Mouse (Mus musculus) MEL (cell line): Measurements from ENCODE around the gene Stt3b. TPM values are rescaled to one million over a fixed set of nuclear protein-coding genes. Genes with fewer than 3 reads are reported as not detected.

ENCODE experiments used
- DNase-seq: peaks from one replicate; pipeline ENCODE4 v3.0.0; 2011; ENCODE audit warnings: low read depth, low spot score
- H3K27ac ChIP-seq: 2 replicates; pipeline ENCODE4 v1.5.1; 2012; ENCODE audit warnings: low read depth, mild to moderate bottlenecking, control low read depth, low read length, moderate library complexity; ENCODE audit not compliant: control insufficient read depth
- H3K27me3 ChIP-seq, 2 experiments: fragments of 150-350 bp in 1 of 2; sonication (generic) in 1 of 2; 2 replicates each; pipeline ENCODE4 v1.6.1; 2012; ENCODE audit warnings: low read length in 2 of 2, mild to moderate bottlenecking in 2 of 2, improper control_type of control experiment in 1 of 2, moderate library complexity in 1 of 2; ENCODE audit not compliant: insufficient read depth in 2 of 2, control insufficient read depth in 1 of 2
- H3K36me3 ChIP-seq, 2 experiments: 2 replicates each; pipeline ENCODE4 v1.6.1; 2012 to 2014; ENCODE audit warnings: low read length in 2 of 2, improper control_type of control experiment in 1 of 2, inconsistent platforms in 1 of 2, mild to moderate bottlenecking in 1 of 2; ENCODE audit not compliant: insufficient read depth in 2 of 2, control insufficient read depth in 1 of 2
- H3K4me1 ChIP-seq, 2 experiments: fragments of 150-350 bp in 1 of 2; sonication (generic) in 1 of 2; 2 replicates each; pipeline ENCODE4 v1.6.1; 2012; ENCODE audit warnings: low read length in 2 of 2, improper control_type of control experiment in 1 of 2, mild to moderate bottlenecking in 1 of 2; ENCODE audit not compliant: insufficient read depth in 2 of 2, control insufficient read depth in 1 of 2
- H3K4me3 ChIP-seq, 2 experiments: fragments of 150-350 bp in 1 of 2; sonication (generic) in 1 of 2; 2 replicates each; pipeline ENCODE4 v1.5.1; 2012; ENCODE audit warnings: low read depth in 2 of 2, low read length in 2 of 2, mild to moderate bottlenecking in 2 of 2, moderate library complexity in 2 of 2, control low read depth in 1 of 2, improper control_type of control experiment in 1 of 2; ENCODE audit not compliant: control insufficient read depth in 1 of 2, insufficient read depth in 1 of 2
- H3K79me2 ChIP-seq: 2 replicates; pipeline ENCODE4 v1.6.1; 2012; ENCODE audit warnings: mild to moderate bottlenecking, low read length, moderate library complexity; ENCODE audit not compliant: control insufficient read depth, poor library complexity, insufficient read depth
- H3K9ac ChIP-seq: 2 replicates; pipeline ENCODE4 v1.6.1; 2012; ENCODE audit warnings: low read depth, mild to moderate bottlenecking, control low read depth, low read length, moderate library complexity; ENCODE audit not compliant: control insufficient read depth, poor library complexity, severe bottlenecking
- H3K9me3 ChIP-seq: fragments of 150-350 bp; sonication (generic); replicated peaks from 2 replicates; pipeline ENCODE4 v1.6.1; 2012; ENCODE audit warnings: mild to moderate bottlenecking, low read length, improper control_type of control experiment, moderate library complexity; ENCODE audit not compliant: insufficient read depth
- BHLHE40 ChIP-seq: IDR thresholded peaks from 2 replicates; pipeline ENCODE4 v1.6.1; 2012; ENCODE audit warnings: low read depth, mild to moderate bottlenecking, inconsistent platforms, low read length, improper control_type of control experiment, borderline replicate concordance
- CHD1 ChIP-seq: IDR thresholded peaks from 2 replicates; pipeline ENCODE4 v1.6.1; 2012; ENCODE audit warnings: low read depth, mild to moderate bottlenecking, inconsistent platforms, low read length, improper control_type of control experiment
- CTCF ChIP-seq, 3 experiments: IDR thresholded peaks in 2 of 3; conservative IDR thresholded peaks in 1 of 3; 2 replicates each; pipeline ENCODE4 v1.5.1; 2011 to 2012; ENCODE audit warnings: low read length in 3 of 3, low read depth in 2 of 3, mild to moderate bottlenecking in 2 of 3, improper control_type of control experiment in 1 of 3, inconsistent platforms in 1 of 3, mixed read lengths in 1 of 3, moderate library complexity in 1 of 3; ENCODE audit not compliant: control insufficient read depth in 1 of 3, insufficient read depth in 1 of 3, poor library complexity in 1 of 3, severe bottlenecking in 1 of 3
- GATA1 ChIP-seq: IDR thresholded peaks from 2 replicates; pipeline ENCODE4 v1.6.1; 2011; ENCODE audit warnings: low read depth, low read length, improper control_type of control experiment
- HCFC1 ChIP-seq: IDR thresholded peaks from 2 replicates; pipeline ENCODE4 v1.6.1; 2012; ENCODE audit warnings: low read depth, mild to moderate bottlenecking, inconsistent platforms, low read length, improper control_type of control experiment, moderate library complexity
- MAFK ChIP-seq: IDR thresholded peaks from 2 replicates; pipeline ENCODE4 v1.6.1; 2011; ENCODE audit warnings: low read depth, mild to moderate bottlenecking, low read length, improper control_type of control experiment, borderline replicate concordance
- MAX ChIP-seq: IDR thresholded peaks from 2 replicates; pipeline ENCODE4 v1.6.1; 2011; ENCODE audit warnings: low read length, improper control_type of control experiment
- MAZ ChIP-seq: IDR thresholded peaks from 2 replicates; pipeline ENCODE4 v1.6.1; 2012; ENCODE audit warnings: low read depth, mild to moderate bottlenecking, inconsistent platforms, low read length, improper control_type of control experiment
- MEF2A ChIP-seq: IDR thresholded peaks from 2 replicates; pipeline ENCODE4 v1.6.1; 2014; ENCODE audit warnings: low read depth, mild to moderate bottlenecking, inconsistent platforms, low read length, improper control_type of control experiment; ENCODE audit not compliant: poor library complexity, insufficient replicate concordance, severe bottlenecking; ENCODE audit errors: extremely low read depth
- MXI1 ChIP-seq: IDR thresholded peaks from 2 replicates; pipeline ENCODE4 v1.6.1; 2011; ENCODE audit warnings: mild to moderate bottlenecking, low read depth, low read length, improper control_type of control experiment
- MYC ChIP-seq: IDR thresholded peaks from 2 replicates; pipeline ENCODE4 v1.6.1; 2011; ENCODE audit warnings: low read depth, mild to moderate bottlenecking, low read length, improper control_type of control experiment, moderate library complexity
- NRF1 ChIP-seq: IDR thresholded peaks from 2 replicates; pipeline ENCODE4 v1.6.1; 2014; ENCODE audit warnings: low read depth, mild to moderate bottlenecking, inconsistent platforms, low read length, improper control_type of control experiment, moderate library complexity; ENCODE audit not compliant: poor library complexity, insufficient read depth, severe bottlenecking
- POLR2A ChIP-seq, 2 experiments: IDR thresholded peaks; 2 replicates each; pipeline ENCODE4 v1.6.1; 2011 to 2012; ENCODE audit warnings: low read length in 2 of 2, mild to moderate bottlenecking in 2 of 2, control low read depth in 1 of 2, improper control_type of control experiment in 1 of 2, low read depth in 1 of 2, moderate library complexity in 1 of 2; ENCODE audit not compliant: control insufficient read depth in 1 of 2, insufficient read depth in 1 of 2, poor library complexity in 1 of 2
- POLR2AphosphoS2 ChIP-seq: IDR thresholded peaks from 2 replicates; pipeline ENCODE4 v1.6.1; 2011; ENCODE audit warnings: low read length, improper control_type of control experiment
- POLR2AphosphoS5 ChIP-seq: IDR thresholded peaks from 2 replicates; pipeline ENCODE4 v1.6.1; 2012; ENCODE audit warnings: low read depth, borderline replicate concordance, mild to moderate bottlenecking, inconsistent platforms, low read length, moderate library complexity, mixed read lengths
- RAD21 ChIP-seq: IDR thresholded peaks from 2 replicates; pipeline ENCODE4 v1.6.1; 2011; ENCODE audit warnings: mild to moderate bottlenecking, low read depth, low read length, improper control_type of control experiment
- RCOR1 ChIP-seq: IDR thresholded peaks from 2 replicates; pipeline ENCODE4 v1.6.1; 2012; ENCODE audit warnings: low read depth, mild to moderate bottlenecking, inconsistent platforms, low read length, improper control_type of control experiment
- SIN3A ChIP-seq: IDR thresholded peaks from 2 replicates; pipeline ENCODE4 v1.6.1; 2012; ENCODE audit warnings: low read length, improper control_type of control experiment, inconsistent platforms
- SMC3 ChIP-seq: IDR thresholded peaks from 2 replicates; pipeline ENCODE4 v1.6.1; 2011; ENCODE audit warnings: low read depth, low read length, improper control_type of control experiment
- TAL1 ChIP-seq: IDR thresholded peaks from 2 replicates; pipeline ENCODE4 v1.6.1; 2012; ENCODE audit warnings: mild to moderate bottlenecking, inconsistent platforms, low read length, moderate library complexity, mixed read lengths
- TBP ChIP-seq: IDR thresholded peaks from 2 replicates; pipeline ENCODE4 v1.8.0; 2011; ENCODE audit warnings: low read depth, low read length, improper control_type of control experiment
- TCF12 ChIP-seq: IDR thresholded peaks from 2 replicates; pipeline ENCODE4 v1.6.1; 2014; ENCODE audit warnings: low read depth, mild to moderate bottlenecking, inconsistent platforms, low read length, improper control_type of control experiment, moderate library complexity
- USF1 ChIP-seq: IDR thresholded peaks from 2 replicates; pipeline ENCODE4 v1.6.1; 2014; ENCODE audit warnings: low read depth, mild to moderate bottlenecking, inconsistent platforms, low read length, improper control_type of control experiment, moderate library complexity
- ZMIZ1 ChIP-seq: IDR thresholded peaks from 2 replicates; pipeline ENCODE4 v1.6.1; 2012; ENCODE audit warnings: low read depth, mild to moderate bottlenecking, inconsistent platforms, low read length, improper control_type of control experiment, moderate library complexity
- polyA plus RNA-seq, 2 experiments: library from polyadenylated mRNA; stranded (reverse) in 1 of 2; unstranded in 1 of 2; fragments of >175 nt in 1 of 2; fragments of >200 nt in 1 of 2; gene quantifications; 2 replicates each; pipeline versions ENCODE4 v1.2.1 to v1.2.4; 2012; ENCODE audit warnings: low replicate concordance in 2 of 2, low read depth in 1 of 2; ENCODE audit not compliant: insufficient read length in 2 of 2, insufficient read depth in 1 of 2, missing spikeins in 1 of 2
- total RNA-seq: library from RNA; depleted of rRNA; stranded (reverse); fragments of 300-350 nt; gene quantifications from 2 replicates; pipeline ENCODE4 v1.2.3, GENCODE M21; 2012

Stt3b gene
- total and polyA plus RNA-seq, 3 experiments: 81.9 to 263 (median 97.6) TPM

DNA sequence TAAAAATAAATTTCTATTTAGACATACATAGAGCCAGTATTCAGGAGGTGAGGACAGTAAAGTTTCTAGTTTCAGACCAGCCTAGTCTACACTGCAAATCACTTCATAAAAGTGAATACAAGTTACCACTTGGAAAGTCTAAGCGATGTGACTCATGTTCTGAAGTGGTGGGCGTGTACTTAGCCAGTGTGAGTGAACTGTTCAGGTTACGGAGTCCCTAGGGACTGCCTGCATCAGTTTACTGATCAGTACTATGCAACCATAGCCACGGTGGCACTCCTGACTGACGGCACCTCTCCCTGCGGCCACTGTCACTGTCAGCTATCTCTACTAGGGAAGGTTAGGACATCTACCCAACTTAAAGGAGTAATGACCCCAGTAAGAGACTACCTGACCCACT lies 65.1 kb downstream of the Stt3b start:
- H3K4me1 ChIP-seq: no peaks in the 10 kb centered on the region
- DNase-seq: no peak
- peaks cover 0 to 35% of the 10 kb centered on the region in 2 experiments; a peak in 2 of 4 replicates for H3K36me3 ChIP-seq
- no peak overlapping the region for H3K9ac ChIP-seq
- no peaks in the 10 kb centered on the region for H3K79me2 ChIP-seq
- no peak overlapping the region for H3K4me3 ChIP-seq
- no peak overlapping the region for H3K27ac ChIP-seq
- H3K9me3 ChIP-seq: no peaks in the 10 kb centered on the region
- TF ChIP-seq POLR2A (IDR thresholded peaks at IDR 0.05; ENCODE audit: control insufficient read depth in 1 of 2, insufficient read depth in 1 of 2, low read depth in 1 of 2, low read length in 2 of 2, poor library complexity in 1 of 2) (no peak), GATA1 (no peak), MXI1 (no peak), BHLHE40 (no peak), POLR2AphosphoS2 (no peak), TBP (no peak), SMC3 (no peak), SIN3A (no peak), HCFC1 (no peak), ZMIZ1 (no peak), NRF1 (no peak), TAL1 (no peak), RCOR1 (no peak), MAX (no peak), USF1 (no peak), MYC (no peak), RAD21 (no peak), CHD1 (no peak), POLR2AphosphoS5 (no peak)
- no peaks in the 10 kb centered on the region for H3K27me3 ChIP-seq

DNA sequence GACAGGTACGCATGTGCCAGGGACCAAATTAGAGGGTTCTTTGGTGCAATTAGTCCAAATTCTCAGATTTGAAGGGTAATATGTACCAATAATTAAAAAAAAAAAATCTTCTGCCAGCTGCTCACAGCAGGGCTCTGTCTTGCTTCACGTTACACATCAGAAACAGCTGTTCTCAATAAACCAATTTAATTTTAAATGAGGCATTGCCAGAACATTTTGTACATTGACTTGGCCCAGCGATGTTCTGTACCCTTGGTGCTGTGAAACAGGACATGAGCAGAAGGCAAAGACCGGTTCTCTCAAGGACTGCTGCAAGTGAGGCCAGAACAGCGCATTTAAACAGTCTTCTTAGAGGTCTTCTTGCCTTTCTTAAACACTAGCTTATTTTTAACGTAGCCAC lies 66.6 kb downstream of the Stt3b start:
- DNase-seq: no peak
- TF ChIP-seq NRF1: no peak
- no peak for TF ChIP-seq MAFK
- no peak for TF ChIP-seq CTCF (IDR thresholded peaks at IDR 0.05 in 2 of 3, conservative IDR thresholded peaks at IDR 0.05 in 1 of 3; ENCODE audit: control insufficient read depth in 1 of 3, insufficient read depth in 1 of 3, low read depth in 2 of 3, low read length in 3 of 3, poor library complexity in 1 of 3, severe bottlenecking in 1 of 3)
- TF ChIP-seq MEF2A: no peak
- no peak for TF ChIP-seq MAZ
- no peak for TF ChIP-seq USF1
- no peak for TF ChIP-seq TCF12
- TF ChIP-seq MYC: no peak
- Histone ChIP-seq H3K27ac (no peak overlapping the region), H3K9me3 (no peaks in the 10 kb centered on the region), H3K27me3 (no peaks in the 10 kb centered on the region), H3K4me1 (no peaks in the 10 kb centered on the region), H3K4me3 (no peak overlapping the region), H3K9ac (no peak overlapping the region), H3K79me2 (no peaks in the 10 kb centered on the region), H3K36me3 (peaks cover 0 to 31% of the 10 kb centered on the region in 2 experiments; a peak in 2 of 4 replicates)
